Mouse (Mus musculus): Measurements from ENCODE around the gene Smyd3.

- TF ChIP-seq CTCF (IDR thresholded peaks at IDR 0.05; ENCODE audit: borderline replicate concordance, control insufficient read depth, extremely low read depth, insufficient read depth, low read length, poor library complexity) (no peak), POLR2A (IDR thresholded peaks at IDR 0.05; ENCODE audit: control insufficient read depth, extremely low read depth, insufficient read depth, low read length, poor library complexity) (no peak)
These were observed 448.9 kb downstream of the Smyd3 start for GRCm38 (mm10) chr1:179068990-179069389.

Measured in thymus, adult 2 months (tissue).